Mouse (Mus musculus): Measurements from ENCODE around the gene Cdk4.

The Cdk4 gene

DNA sequence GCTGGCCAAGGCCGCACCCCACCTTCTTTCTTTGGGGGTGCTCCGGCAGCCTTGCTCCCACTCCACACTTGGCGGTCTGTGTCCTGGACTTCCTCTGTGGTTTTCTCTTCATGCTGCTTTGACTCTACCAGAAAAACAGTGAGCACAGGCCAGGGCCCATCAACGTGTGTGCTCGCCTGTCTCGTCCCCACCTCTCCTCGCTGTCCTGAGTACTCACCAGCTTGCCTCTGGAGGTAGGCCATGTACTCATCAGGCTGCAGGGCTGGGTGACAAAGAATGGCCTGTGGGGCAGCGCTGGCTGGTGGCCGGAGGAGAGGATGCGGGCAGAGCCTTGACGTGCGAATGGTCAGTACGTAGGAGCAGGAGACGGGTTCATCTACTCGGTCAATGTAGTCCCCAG is 36.5 kb downstream of the Cdk4 start:
- DNase-seq (ENCODE audit: low spot score) = no peak

DNA sequence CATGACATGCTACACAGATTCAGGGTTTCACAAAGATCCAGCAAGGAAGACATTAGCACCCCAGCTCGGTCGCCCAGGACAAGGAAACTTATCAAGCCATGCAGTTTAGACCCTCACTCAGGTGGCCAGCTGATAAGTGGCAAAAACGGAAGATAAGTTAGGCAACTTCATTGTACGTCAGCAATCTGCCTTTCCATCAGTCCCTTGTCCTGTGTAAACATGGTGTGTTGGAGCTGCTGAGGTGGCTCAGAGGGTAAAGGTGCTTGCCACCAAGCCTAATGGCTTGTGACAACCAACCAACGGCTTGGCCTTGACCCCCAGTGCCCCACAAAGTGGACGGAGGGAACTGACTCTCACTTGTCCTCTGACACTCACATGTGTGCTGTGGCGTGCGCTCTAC is 37.1 kb downstream of the Cdk4 start:
- DNase-seq (ENCODE audit: low spot score) = no peak

GRCm38 (mm10) chr10:127101151-127101550 is 37.8 kb downstream of the Cdk4 start:
- no peak for DNase-seq (ENCODE audit: low spot score)

GRCm38 (mm10) chr10:127103631-127104030 is 40.3 kb downstream of the Cdk4 start:
- DNase-seq (ENCODE audit: low spot score) = no peak

- no peak for DNase-seq (ENCODE audit: low spot score)
Measured at GRCm38 (mm10) chr10:127107563-127108261, 44.4 kb downstream of the Cdk4 start.

- DNase-seq (ENCODE audit: low spot score) = no peak
Measured at GRCm38 (mm10) chr10:127108262-127108583, 44.9 kb downstream of the Cdk4 start.

DNA sequence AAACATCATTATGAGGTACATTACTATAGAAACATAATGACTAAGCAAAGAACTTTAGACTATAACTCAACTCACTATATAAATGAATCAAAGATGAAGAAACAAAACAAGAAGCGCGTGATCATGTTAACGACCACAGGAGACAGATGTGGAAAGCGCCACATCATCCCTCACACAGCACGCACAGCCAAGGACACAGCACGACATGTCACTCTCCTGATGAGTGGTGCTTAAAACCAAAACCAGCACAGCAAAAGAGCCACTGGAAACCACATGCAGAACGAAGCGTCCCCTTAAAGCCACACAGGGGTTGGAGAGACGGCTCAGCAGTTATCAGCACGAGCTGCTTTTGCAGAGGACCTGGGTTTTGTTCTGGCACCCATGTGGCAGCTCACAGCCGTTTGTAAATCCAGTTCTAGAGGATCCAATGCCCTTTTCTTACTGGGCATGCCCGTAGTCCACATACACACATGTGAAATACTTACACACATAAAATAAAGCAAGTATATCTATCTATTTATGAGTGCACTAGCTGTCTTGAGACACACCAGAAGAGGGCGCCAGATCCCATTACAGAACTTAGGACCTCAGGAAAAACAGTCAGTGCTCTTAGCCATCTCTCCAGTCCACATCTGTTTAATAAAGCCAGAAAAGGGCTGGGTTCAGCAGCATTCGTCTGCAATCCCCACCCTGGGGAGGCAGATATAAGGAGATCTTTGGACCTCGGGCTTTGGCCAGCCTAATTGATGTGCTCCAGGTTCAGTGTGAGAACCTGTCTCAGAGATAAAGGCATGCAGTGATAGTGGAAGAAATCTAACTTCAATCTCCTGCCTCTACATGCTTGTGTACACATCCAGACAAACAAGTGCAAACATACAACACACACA is 47.9 kb downstream of the Cdk4 start:
- no peak for DNase-seq (ENCODE audit: low spot score)

GRCm38 (mm10) chr10:127114408-127114807 is 51.1 kb downstream of the Cdk4 start:
- DNase-seq (ENCODE audit: low spot score) = no peak

DNA sequence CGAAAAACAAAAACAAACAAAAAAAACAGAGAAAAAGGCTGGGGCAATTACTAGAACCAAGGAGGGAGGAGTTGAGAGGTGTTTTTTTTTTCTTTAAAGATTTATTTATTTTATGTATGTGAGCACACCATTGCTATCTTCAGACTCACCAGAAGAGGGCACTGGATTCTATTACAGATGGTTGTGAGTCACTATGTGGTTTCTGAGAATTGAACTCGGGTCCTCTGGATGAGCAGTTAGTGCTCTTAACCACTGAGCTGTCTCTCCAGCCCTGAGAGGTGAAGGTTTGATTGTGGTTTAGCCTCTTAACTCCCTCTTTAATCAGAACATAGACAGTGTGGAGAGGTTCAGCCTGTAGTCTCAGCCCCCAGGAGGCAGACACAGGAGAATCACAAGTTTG is 51.7 kb downstream of the Cdk4 start:
- no peak for DNase-seq (ENCODE audit: low spot score)
